Mouse (Mus musculus): Measurements from ENCODE around the gene Rrnad1.

DNA sequence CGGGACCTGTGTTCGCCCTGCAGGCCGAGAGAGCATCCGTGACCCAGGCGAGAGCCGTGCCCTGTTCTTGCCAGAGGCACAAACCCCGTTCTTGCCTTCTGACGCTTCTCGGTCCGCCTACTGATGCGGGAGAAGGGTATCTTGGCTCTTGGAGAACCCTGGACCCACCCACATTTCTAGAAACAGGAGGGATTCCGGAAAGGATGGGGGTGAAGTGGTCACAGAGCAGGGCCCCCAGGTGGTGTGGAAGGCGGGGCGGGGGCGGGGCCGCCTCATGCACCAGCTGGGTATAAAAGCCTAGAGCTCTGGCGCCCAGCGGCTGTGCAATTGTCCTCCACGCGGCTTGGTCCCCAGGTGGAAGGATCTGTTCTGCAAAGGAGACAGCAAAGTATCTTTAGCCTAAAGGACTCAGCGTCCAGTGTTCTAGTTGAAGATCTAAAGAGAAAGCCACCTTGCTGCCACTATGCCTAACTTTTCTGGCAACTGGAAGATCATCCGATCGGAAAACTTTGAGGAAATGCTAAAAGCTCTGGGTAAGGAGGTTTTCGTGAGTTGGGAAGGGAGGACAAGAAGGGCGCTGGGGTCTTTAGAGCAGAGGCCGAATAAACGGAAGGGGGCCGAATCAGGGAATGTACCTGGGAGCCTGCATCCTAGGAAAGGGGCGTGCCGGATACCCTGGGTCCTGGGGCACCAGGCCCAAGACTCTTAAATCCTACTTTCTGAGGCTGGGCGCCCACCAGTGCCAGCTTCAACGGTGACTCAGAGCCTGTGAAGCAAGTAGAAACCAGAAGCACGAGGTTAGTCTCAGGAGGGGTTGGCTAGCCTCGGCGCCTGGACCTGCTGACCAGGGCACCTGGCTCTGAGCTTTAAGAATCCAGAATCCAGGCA is 18.1 kb upstream of the Rrnad1 start, which contains the start of gene Crabp2:
- TF ChIP-seq POLR2A (IDR thresholded peaks at IDR 0.05; ENCODE audit: borderline replicate concordance, extremely low read depth, insufficient read depth, insufficient read length, poor library complexity, severe bottlenecking) (no peak), CTCF (IDR thresholded peaks at IDR 0.05; ENCODE audit: borderline replicate concordance, extremely low read depth, insufficient read depth, insufficient read length) (no peak)

All from brain, embryonic 14.5 days (tissue).